Mouse (Mus musculus) embryonic fibroblast, embryonic 13.5 days (primary cell): ENCODE measurements around the gene Cacna2d4.
"Not testable (repeated sequence)": the region's sequence is repeated elsewhere in the genome, so short reads cannot be mapped to it uniquely, and the experiment has no call there.

Source experiments
- CTCF ChIP-seq: IDR thresholded peaks from 2 replicates; pipeline ENCODE4 v1.5.1; 2011; ENCODE audit warnings: mild to moderate bottlenecking, control low read depth, low read length, moderate library complexity, borderline replicate concordance; ENCODE audit not compliant: insufficient read depth
- POLR2A ChIP-seq: IDR thresholded peaks from 2 replicates; pipeline ENCODE4 v1.6.1; 2011; ENCODE audit warnings: low read depth, mild to moderate bottlenecking, control low read depth, low read length, moderate library complexity

DNA sequence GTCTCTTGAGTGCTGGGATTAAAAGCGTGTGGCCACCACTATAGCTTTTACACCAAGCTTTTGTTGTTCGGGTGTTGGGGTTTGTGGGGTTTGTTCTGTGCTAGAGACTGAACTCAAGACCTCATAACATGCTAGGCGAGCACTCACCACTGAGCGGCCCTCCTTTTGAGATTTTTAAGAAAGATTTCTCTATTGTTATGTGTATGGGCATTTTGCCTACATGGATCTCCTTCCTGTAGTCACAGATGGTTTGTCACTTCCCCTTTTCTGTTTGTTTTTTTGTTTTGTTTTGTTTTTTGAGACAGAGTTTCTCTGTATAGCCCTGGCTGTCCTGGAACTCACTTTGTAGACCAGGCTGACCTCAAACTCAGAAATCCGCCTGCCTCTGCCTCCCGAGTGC, 123.9 kb downstream of the Cacna2d4 start:
- TF ChIP-seq POLR2A, CTCF: not testable (repeated sequence)
